Mouse (Mus musculus): ENCODE data around the gene Slc16a7. TPM values are rescaled to one million over a fixed set of nuclear protein-coding genes. Genes with fewer than 3 reads are reported as not detected.

Gene Slc16a7
- total and polyA plus RNA-seq, 3 experiments, result not detected

DNA sequence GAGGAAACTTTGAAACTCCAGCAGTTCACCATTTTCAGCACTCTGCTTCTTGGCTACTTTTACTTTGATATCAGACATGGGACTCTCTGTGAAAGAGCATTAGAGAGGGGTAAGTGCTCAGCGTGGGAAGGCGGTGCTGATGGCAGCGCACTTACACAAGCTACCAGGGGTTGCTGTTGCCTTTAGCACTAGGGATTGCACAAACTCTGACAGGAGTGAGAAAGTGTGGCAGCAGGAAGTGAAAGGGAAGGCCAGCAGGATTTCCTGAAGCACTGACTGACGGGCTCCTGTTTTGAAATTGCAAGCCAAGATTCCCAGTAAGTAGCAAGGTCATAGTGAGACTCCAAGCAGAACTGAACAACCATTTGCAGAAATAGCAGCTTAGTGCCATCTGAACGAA lies 117.8 kb downstream of the Slc16a7 start:
- TF ChIP-seq MAFK (IDR thresholded peaks at IDR 0.05; ENCODE audit: borderline replicate concordance, low read depth, low read length) (no peak), GABPA (IDR thresholded peaks at IDR 0.05; ENCODE audit: low read depth, low read length) (no peak), MAX (IDR thresholded peaks at IDR 0.05; ENCODE audit: low read length) (no peak)
- Histone ChIP-seq H3K9me3 (replicated peaks; ENCODE audit: insufficient read depth, low read length) (no peaks in the 10 kb centered on the region), H3K27ac (ENCODE audit: control insufficient read depth, low read depth, low read length) (no peak overlapping the region), H3K36me3 (ENCODE audit: control insufficient read depth in 1 of 2, insufficient read depth in 2 of 2, low read length in 2 of 2) (no peaks in the 10 kb centered on the region), H3K4me3 (ENCODE audit: control insufficient read depth in 1 of 2, insufficient read depth in 1 of 2, low read depth in 2 of 2, low read length in 2 of 2) (no peak overlapping the region), H3K79me2 (ENCODE audit: control insufficient read depth, insufficient read depth, low read length, poor library complexity) (no peaks in the 10 kb centered on the region), H3K9ac (ENCODE audit: control insufficient read depth, low read depth, low read length, poor library complexity, severe bottlenecking) (no peak overlapping the region), H3K4me1 (ENCODE audit: control insufficient read depth in 1 of 2, insufficient read depth in 2 of 2, low read length in 2 of 2) (no peaks in the 10 kb centered on the region), H3K27me3 (ENCODE audit: control insufficient read depth in 1 of 2, insufficient read depth in 2 of 2, low read length in 2 of 2) (no peaks in the 10 kb centered on the region)
- no peak for DNase-seq (ENCODE audit: low read depth, low spot score)

DNA sequence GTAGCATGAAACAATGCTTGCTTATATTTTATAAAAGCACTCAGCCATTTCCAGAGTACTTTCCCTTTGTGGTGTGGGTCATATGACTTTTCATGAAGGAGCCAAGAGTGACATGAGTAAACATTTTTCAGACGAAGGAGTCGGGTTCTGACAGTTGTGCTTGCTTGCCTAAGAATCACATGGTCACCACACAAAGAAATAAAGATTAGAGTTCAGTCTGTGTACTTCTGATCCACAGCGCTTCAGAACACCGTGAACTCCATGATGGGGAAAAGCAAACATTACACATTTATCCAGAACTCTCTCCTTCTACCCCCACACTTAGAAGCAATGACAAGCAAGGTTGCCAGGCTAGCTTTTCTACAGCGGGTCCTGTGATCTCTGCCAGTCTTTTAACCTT lies 119.0 kb downstream of the Slc16a7 start:
- H3K4me1 ChIP-seq (ENCODE audit: control insufficient read depth in 1 of 2, insufficient read depth in 2 of 2, low read length in 2 of 2), result no peaks in the 10 kb centered on the region
- no peak overlapping the region for H3K27ac ChIP-seq (ENCODE audit: control insufficient read depth, low read depth, low read length)
- no peaks in the 10 kb centered on the region for H3K36me3 ChIP-seq (ENCODE audit: control insufficient read depth in 1 of 2, insufficient read depth in 2 of 2, low read length in 2 of 2)
- DNase-seq (ENCODE audit: low read depth, low spot score), result no peak
- TF ChIP-seq E2F4 (IDR thresholded peaks at IDR 0.05; ENCODE audit: borderline replicate concordance, low read depth, low read length), result no peak
- TF ChIP-seq KAT2A (conservative IDR thresholded peaks at IDR 0.05; ENCODE audit: low read depth, low read length), result no peak
- TF ChIP-seq TCF12 (IDR thresholded peaks at IDR 0.05; ENCODE audit: low read depth, low read length), result no peak
- no peak for TF ChIP-seq GATA1 (IDR thresholded peaks at IDR 0.05; ENCODE audit: low read depth, low read length)
- TF ChIP-seq CHD1 (IDR thresholded peaks at IDR 0.05; ENCODE audit: low read depth, low read length), result no peak
- TF ChIP-seq TAL1 (IDR thresholded peaks at IDR 0.05; ENCODE audit: low read length), result no peak
- TF ChIP-seq MEF2A (IDR thresholded peaks at IDR 0.05; ENCODE audit: extremely low read depth, insufficient replicate concordance, low read depth, low read length, poor library complexity, severe bottlenecking), result no peak
- TF ChIP-seq MAFK (IDR thresholded peaks at IDR 0.05; ENCODE audit: borderline replicate concordance, low read depth, low read length), result no peak
- no peak for TF ChIP-seq GABPA (IDR thresholded peaks at IDR 0.05; ENCODE audit: low read depth, low read length)
- TF ChIP-seq JUND (IDR thresholded peaks at IDR 0.05; ENCODE audit: low read depth, low read length), result no peak
- no peak for TF ChIP-seq MAX (IDR thresholded peaks at IDR 0.05; ENCODE audit: low read length)
- no peak for TF ChIP-seq MXI1 (IDR thresholded peaks at IDR 0.05; ENCODE audit: low read depth, low read length)
- TF ChIP-seq ZKSCAN1 (IDR thresholded peaks at IDR 0.05; ENCODE audit: low read depth, low read length), result no peak
- no peak for TF ChIP-seq NRF1 (IDR thresholded peaks at IDR 0.05; ENCODE audit: insufficient read depth, low read depth, low read length, poor library complexity, severe bottlenecking)
- TF ChIP-seq TBP (IDR thresholded peaks at IDR 0.05; ENCODE audit: low read depth, low read length), result no peak
- no peaks in the 10 kb centered on the region for H3K27me3 ChIP-seq (ENCODE audit: control insufficient read depth in 1 of 2, insufficient read depth in 2 of 2, low read length in 2 of 2)
- no peak overlapping the region for H3K9ac ChIP-seq (ENCODE audit: control insufficient read depth, low read depth, low read length, poor library complexity, severe bottlenecking)
- H3K4me3 ChIP-seq (ENCODE audit: control insufficient read depth in 1 of 2, insufficient read depth in 1 of 2, low read depth in 2 of 2, low read length in 2 of 2), result no peak overlapping the region
- no peaks in the 10 kb centered on the region for H3K9me3 ChIP-seq (replicated peaks; ENCODE audit: insufficient read depth, low read length)
- H3K79me2 ChIP-seq (ENCODE audit: control insufficient read depth, insufficient read depth, low read length, poor library complexity), result no peaks in the 10 kb centered on the region

DNA sequence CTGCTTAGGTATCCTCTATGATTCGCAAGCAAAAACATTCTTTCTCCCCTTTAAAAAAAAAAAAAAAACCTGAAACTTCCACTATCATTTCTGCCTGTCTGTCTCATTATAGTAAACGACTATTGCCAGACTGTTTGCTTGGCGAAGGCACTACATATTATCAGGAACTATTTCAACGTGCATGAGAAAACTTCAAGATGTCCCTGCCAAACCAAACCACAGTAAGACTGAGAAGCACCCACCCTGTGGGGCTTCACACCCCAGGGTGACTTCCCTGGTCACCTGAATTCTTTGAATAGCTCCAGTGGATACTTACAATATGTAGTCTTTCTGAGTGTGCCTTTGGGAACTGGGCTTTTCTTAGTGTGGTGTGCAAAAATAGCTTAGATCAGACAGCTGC lies 122.9 kb downstream of the Slc16a7 start:
- DNase-seq (ENCODE audit: low read depth, low spot score), result no peak
- H3K9me3 ChIP-seq (replicated peaks; ENCODE audit: insufficient read depth, low read length), result no peaks in the 10 kb centered on the region
- no peak overlapping the region for H3K4me3 ChIP-seq (ENCODE audit: control insufficient read depth in 1 of 2, insufficient read depth in 1 of 2, low read depth in 2 of 2, low read length in 2 of 2)
- H3K4me1 ChIP-seq (ENCODE audit: control insufficient read depth in 1 of 2, insufficient read depth in 2 of 2, low read length in 2 of 2), result no peaks in the 10 kb centered on the region
- H3K27ac ChIP-seq (ENCODE audit: control insufficient read depth, low read depth, low read length), result no peak overlapping the region
- H3K9ac ChIP-seq (ENCODE audit: control insufficient read depth, low read depth, low read length, poor library complexity, severe bottlenecking), result no peak overlapping the region
- H3K79me2 ChIP-seq (ENCODE audit: control insufficient read depth, insufficient read depth, low read length, poor library complexity), result no peaks in the 10 kb centered on the region
- no peaks in the 10 kb centered on the region for H3K36me3 ChIP-seq (ENCODE audit: control insufficient read depth in 1 of 2, insufficient read depth in 2 of 2, low read length in 2 of 2)
- TF ChIP-seq GABPA (IDR thresholded peaks at IDR 0.05; ENCODE audit: low read depth, low read length), result no peak
- TF ChIP-seq MYB (IDR thresholded peaks at IDR 0.05; ENCODE audit: low read depth, low read length), result no peak
- no peak for TF ChIP-seq POLR2AphosphoS5 (IDR thresholded peaks at IDR 0.05; ENCODE audit: borderline replicate concordance, low read depth, low read length)
- no peak for TF ChIP-seq E2F4 (IDR thresholded peaks at IDR 0.05; ENCODE audit: borderline replicate concordance, low read depth, low read length)
- no peak for TF ChIP-seq ZKSCAN1 (IDR thresholded peaks at IDR 0.05; ENCODE audit: low read depth, low read length)
- TF ChIP-seq MXI1 (IDR thresholded peaks at IDR 0.05; ENCODE audit: low read depth, low read length), result no peak
- TF ChIP-seq MAZ (IDR thresholded peaks at IDR 0.05; ENCODE audit: low read depth, low read length), result no peak
- no peak for TF ChIP-seq RAD21 (IDR thresholded peaks at IDR 0.05; ENCODE audit: low read depth, low read length)
- no peak for TF ChIP-seq TCF12 (IDR thresholded peaks at IDR 0.05; ENCODE audit: low read depth, low read length)
- TF ChIP-seq GATA1 (IDR thresholded peaks at IDR 0.05; ENCODE audit: low read depth, low read length), result no peak
- TF ChIP-seq CHD2 (IDR thresholded peaks at IDR 0.05; ENCODE audit: low read length), result no peak
- TF ChIP-seq UBTF (IDR thresholded peaks at IDR 0.05; ENCODE audit: borderline replicate concordance, insufficient read depth, low read depth, low read length), result no peak
- no peak for TF ChIP-seq ZMIZ1 (IDR thresholded peaks at IDR 0.05; ENCODE audit: low read depth, low read length)
- no peak for TF ChIP-seq MAFK (IDR thresholded peaks at IDR 0.05; ENCODE audit: borderline replicate concordance, low read depth, low read length)
- H3K27me3 ChIP-seq (ENCODE audit: control insufficient read depth in 1 of 2, insufficient read depth in 2 of 2, low read length in 2 of 2), result no peaks in the 10 kb centered on the region

Data from MEL (cell line).